ENCODE assay signal across 12 mouse cellular contexts in genomic region chr17:50864781-50865180, GRCm38 (mm10).
"Had no signal": no experiment of that assay in that cellular context is flagged by ENCODE, and none has a peak within 500 bp of the region (broad histone marks: within the 10 kb centered on the region; RNA-seq: fewer than 3 reads in every experiment).

No protein-coding gene starts in this region.

- H3K27me3 ChIP-seq: kidney, embryonic 15.5 days; liver, embryonic 13.5 days; midbrain, embryonic 13.5 days had no signal

- H3K27ac ChIP-seq: kidney, embryonic 15.5 days; liver, embryonic 13.5 days; midbrain, embryonic 13.5 days had no signal

- H3K9ac ChIP-seq: kidney, embryonic 15.5 days; liver, embryonic 13.5 days; midbrain, embryonic 13.5 days had no signal

- H3K4me1 ChIP-seq: kidney, embryonic 15.5 days; liver, embryonic 13.5 days; midbrain, embryonic 13.5 days had no signal

- H3K36me3 ChIP-seq: midbrain, embryonic 13.5 days had no signal

- H3K4me3 ChIP-seq: kidney, embryonic 15.5 days; liver, embryonic 13.5 days; midbrain, embryonic 13.5 days had no signal

- H3K9me3 ChIP-seq: kidney, embryonic 15.5 days; liver, embryonic 13.5 days; midbrain, embryonic 13.5 days had no signal

- DNase-seq: kidney, adult 11 months; kidney, adult 8-10 months; kidney, postnatal 10 days; kidney, postnatal 4 days; layer of hippocampus, adult 9-11 months; liver, embryonic 13.5 days; lung, adult 2 months; lung, postnatal 14 days; thymus, adult 18-20 months; thymus, postnatal 4 days had no signal

- ATAC-seq: midbrain, embryonic 13.5 days had no signal

- H3K4me2 ChIP-seq: kidney, embryonic 15.5 days; liver, embryonic 13.5 days; midbrain, embryonic 13.5 days had no signal
